Mouse (Mus musculus): ENCODE data around the gene Hp.

The Hp gene

DNA sequence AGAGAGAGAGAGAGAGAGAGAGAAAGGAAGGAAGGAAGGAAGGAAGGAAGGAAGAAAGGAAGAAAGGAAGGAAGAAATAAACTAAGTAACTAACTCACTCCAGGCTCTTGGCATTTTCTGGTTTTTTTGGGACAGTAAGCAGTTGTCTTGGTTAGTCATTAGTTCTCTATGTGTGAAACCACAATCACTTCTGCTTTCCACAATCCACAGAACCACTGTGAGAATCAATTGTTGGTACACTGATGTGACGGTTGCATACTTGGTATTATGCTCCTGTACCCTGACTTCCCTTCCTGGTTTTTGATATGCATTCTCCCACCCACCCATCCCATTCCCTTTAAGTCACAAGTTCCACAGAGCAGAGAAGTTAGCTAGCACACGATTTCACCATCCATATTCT is 15.1 kb downstream of the Hp start:
- no peak for DNase-seq (ENCODE audit: low spot score)

DNA sequence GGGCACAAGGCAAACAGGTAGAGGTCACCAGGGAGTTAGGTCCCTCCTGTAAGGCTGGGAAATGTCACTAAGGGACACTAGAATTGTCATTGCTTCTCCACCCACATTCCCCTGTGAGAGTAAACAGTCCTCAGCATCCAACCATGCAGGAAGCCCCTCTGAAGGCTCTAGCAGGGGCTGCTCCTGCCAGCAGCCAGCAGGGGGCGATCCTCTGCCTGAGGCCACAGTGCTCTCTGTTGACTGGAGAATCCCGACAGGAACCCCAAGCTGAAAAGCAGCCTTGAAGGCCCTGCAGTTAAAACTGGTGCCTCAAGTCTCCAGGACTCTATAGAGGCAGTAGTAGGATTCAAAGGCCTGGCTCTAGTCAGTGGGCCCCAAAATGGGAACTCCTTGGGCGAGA is 27.3 kb downstream of the Hp start:
- DNase-seq (ENCODE audit: low spot score) = peak; percentile 44

DNA sequence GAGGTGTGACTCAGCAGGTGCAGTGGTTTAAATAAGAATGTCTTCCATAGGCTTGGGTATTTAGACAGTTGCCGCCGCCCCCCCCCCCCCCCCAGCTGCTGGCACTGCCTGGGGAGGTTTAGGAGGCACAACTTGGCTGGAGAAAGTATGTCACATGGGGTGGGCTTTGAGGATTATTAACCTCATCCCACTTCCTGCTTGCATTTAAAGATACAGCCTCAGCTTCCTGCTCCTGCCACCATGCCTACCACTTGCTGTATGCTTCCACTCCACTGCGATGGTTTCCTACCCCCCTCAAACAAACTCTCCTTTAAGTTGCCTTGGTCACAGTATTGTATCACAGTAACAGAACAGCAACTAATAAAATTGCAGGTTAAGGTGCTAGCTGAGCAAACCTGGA is 34.9 kb downstream of the Hp start:
- DNase-seq (ENCODE audit: low spot score) = no peak

DNA sequence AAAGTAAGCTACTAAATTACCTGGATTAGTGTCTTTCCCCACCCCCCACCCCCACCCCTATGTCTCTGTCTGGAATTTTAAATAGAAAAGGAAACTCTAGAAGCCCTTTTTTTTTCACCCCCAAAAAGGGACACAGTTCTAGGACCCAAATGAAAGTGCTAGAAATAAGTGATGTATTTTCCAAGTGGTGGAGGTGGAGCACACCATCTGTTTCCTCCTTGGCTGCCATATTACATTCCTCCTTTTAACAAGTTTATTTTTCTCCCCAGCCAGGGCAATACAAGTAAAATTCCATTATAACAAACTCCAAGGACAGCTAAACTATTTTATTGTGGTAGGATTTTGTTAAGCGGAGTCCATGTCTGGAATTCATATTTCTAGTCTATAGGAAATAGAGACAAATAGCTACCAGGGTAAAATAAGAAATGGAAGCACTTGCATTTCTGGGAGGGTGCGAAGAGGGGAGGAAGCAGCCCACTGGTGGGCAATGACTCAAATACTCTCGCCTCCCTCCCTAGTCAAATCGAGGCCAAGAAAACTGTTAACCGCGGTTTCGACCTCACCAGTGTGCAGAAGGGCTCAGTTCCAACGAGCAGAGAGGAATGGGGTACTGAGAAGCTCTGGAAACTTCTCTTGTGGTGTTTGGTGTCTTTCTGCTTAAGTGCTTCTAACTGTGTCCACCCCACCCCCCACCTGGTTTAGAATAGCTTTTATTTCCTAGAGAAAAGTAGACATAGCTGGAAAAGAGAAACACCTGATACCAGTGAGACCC is 36.0 kb downstream of the Hp start:
- DNase-seq (ENCODE audit: low spot score) = no peak

DNA sequence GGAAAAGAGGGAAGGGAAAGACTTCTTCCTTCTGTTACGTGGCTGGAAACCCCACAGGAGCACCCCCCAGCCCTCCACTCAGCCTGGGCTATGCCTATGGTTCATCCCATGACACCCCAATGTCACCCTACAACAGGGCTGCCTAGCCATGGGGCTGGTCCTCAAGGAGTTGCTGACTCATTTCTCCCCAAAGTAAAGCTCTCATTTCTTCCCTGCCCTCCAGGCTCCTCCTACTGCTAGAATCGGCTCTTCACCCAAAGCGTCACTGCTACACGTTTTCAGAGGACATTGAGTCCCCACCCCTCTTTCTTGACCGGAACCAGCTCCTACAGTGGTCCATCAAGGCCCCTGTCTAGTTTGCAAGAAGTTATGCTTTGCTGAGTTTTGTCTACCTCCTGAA is 36.8 kb downstream of the Hp start:
- DNase-seq (ENCODE audit: low spot score) = no peak

DNA sequence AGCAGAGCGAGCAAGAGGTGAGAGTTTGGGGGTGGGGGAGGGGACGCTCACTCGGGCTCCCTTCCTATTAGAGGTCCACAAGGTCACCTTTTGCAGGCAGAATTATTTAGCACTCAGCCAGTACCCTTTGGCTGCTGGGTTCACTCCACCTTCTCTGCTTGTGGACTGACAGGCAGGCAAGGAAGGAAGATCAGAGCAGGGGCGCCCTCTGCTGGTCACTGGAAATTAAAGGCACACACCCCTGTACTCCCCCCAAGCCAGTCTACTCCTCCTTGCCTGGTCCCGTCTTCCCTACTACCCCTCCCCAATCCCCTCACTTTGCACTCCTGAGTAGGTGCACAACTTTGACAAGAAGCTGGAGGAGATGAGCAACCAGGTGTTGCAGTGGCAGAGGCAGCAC is 42.3 kb downstream of the Hp start:
- DNase-seq (ENCODE audit: low spot score) = peak; percentile 91

DNA sequence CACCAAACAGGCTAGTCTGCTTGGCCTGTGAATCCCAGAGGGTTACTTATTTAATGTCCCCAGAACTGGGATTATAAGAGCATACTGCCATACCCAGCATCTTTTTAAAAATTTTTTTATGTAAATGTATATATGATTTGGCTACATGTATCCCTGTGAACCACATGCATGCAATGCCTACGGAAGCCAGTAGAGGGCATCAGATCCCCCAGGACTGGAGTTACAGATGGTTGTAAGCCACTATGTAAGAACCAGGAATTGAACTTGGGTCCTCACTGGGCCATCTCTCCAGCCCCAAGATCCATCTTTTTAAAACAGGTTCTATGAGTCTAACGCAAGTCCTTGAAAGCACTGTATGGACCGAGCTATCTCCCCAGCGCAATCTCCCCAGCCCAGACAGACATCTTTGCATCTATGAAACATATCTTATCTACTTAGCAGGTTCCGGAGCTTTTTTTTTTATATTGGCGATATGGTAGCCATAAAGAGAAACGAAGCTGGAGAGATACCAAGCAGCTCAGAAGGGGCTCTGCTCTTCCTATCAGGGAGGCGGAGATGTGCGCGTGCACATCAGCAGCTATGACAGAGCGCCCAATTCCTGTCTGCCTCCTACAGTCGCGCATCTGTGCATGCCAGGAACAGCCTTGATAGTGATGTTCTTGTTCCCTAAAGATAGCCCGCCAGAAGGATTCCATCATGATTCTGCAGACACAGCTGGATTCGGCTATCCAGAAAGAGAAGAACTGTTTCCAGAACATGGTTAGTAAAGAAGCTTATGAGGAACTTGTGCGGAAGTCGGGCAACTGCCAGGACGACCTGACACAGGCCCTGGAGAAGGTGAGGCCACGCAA is 43.6 kb downstream of the Hp start:
- DNase-seq (ENCODE audit: low spot score) = peak; percentile 68

Data from embryo, embryonic 10.5 days (tissue).